Mouse (Mus musculus): Measurements from ENCODE around the gene St3gal3. TPM values are rescaled to one million over a fixed set of nuclear protein-coding genes. Genes with fewer than 3 reads are reported as not detected.

The St3gal3 gene
- 6.7 and 8.1 TPM in 2 replicates for polyA plus RNA-seq (2015; fragmentation: Nextera tagmentation; extraction: Ambion mirVana)

DNA sequence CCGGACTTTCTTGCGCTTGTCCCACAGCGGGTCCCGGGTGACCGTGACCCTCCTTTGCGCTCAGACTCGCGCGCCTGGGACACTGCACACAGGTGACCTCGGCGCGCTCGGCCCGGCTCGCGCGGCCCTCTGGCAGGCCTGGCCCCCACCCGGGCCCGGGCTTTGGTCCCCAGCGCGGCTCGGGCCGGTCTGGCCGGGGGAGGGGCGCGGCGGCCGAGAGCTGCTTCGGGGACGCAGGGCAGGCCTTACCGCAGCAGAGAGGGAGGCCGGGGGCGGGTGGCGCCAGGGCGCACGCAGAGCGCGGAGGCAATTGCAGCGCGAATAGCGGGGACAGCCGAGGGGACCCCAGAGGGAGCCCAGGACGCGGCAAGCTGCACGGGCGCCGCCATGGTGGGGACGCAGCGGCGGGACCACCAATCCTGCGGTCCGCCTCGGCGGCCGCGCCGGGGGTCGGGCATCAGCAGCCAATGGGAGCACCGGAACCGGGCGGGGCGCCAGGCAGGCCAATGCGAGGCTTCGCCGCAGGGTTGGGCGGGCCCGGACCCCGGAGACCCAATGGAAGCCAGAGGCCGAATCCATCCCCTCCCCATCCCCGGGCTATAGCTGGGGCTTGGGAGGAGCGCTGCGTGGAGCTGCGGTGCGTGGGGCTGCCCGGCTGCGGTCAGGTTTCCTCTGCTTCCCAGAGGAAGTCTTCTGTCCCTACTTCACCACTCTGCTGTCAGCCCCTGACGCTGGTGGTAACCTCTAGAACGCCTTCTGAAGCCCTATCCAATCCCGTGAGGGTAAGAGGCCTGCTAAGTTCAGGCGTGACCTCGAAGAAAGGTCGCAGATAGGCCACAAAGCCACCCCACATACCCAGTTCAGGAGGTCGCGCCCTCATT lies at the start of gene St3gal3:
TSS of gene St3gal3 (minus strand) at position 430 of the 881 bp plus-strand sequence.
- H3K9me3 ChIP-seq (replicated peaks; ENCODE audit: low read length): no peaks in the 10 kb centered on the region

DNA sequence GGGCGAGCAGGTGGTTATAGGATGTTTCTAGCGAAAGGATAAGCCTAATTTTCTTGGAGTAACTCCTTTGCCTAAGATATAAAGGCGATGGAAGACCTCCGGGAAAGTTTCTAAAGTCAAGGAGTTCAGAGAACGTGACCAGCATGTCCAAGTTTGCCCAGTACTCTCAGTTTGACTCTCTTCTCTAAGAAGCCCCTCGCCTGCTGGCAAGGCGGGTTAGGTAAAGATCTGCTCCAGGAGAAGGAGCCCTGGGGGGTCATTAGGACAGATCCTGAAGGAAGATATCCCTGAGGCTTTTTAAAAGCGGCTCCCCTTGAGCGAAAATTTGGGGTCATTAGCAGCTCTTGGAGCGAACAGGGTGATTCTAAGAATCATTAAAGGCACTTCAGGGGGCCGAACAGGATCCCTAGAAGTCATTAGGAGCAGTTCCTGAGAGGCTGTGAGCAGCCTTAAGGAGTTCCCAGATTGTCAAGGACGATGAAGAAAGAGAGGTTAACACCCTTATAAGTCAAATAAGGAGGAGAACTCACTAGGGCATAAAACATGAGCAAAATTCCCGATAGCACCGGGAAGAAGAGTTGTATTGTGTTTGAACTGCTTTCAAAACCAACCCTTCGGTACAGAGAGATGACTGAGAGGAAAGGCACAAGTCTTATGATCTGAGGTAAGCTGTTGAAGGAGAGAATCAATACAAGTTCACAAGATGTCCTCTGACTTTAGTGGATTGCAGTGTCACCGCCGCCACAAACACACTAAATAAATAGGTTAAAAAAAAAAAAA lies 45.8 kb upstream of the St3gal3 start:
- H3K9ac ChIP-seq (ENCODE audit: low read depth, low read length): peak overlapping the region; percentile 55

More for the DNA sequence above, at the start of gene St3gal3:
- peak; percentile 97 for ATAC-seq (replicated peaks; ENCODE audit: low FRiP score, low read depth)
- WGBS: under 1% methylated on average over 73 of the region's 84 CpGs
- Histone ChIP-seq H3K9ac (ENCODE audit: low read depth, low read length) (peak within 1 kb of the TSS; percentile 86), H3K36me3 (ENCODE audit: insufficient read depth, low read length) (peaks cover 23% of the 10 kb centered on the region), H3K4me3 (replicated peaks; ENCODE audit: low read depth, low read length) (peak within 1 kb of the TSS; percentile 99), H3K27ac (peak within 1 kb of the TSS; percentile 76), H3K27me3 (ENCODE audit: insufficient read depth, low read length) (no peaks in the 10 kb centered on the region), H3K4me1 (replicated peaks; ENCODE audit: insufficient read depth, low read length) (peaks cover 11% of the 10 kb centered on the region), H3K4me2 (ENCODE audit: low read length) (peak within 1 kb of the TSS; percentile 93)
- peak; percentile 98 for DNase-seq (ENCODE audit: low spot score)
- no peak for TF ChIP-seq CTCF (IDR thresholded peaks at IDR 0.05; ENCODE audit: low read depth)

GRCm38 (mm10) chr4:118179467-118180300 lies 45.0 kb upstream of the St3gal3 start, which contains the start of gene Kdm4a:
Kdm4a (minus strand) TSS chr4:118180043.
- peak; percentile 100 for DNase-seq (ENCODE audit: low spot score)
- peaks cover 5% of the 10 kb centered on the region for H3K4me1 ChIP-seq (replicated peaks; ENCODE audit: insufficient read depth, low read length)
- H3K4me2 ChIP-seq (ENCODE audit: low read length): peak within 1 kb of the TSS; percentile 66
- peak within 1 kb of the TSS; percentile 75 for H3K9ac ChIP-seq (ENCODE audit: low read depth, low read length)
- TF ChIP-seq CTCF (IDR thresholded peaks at IDR 0.05; ENCODE audit: low read depth): no peak
- whole genome bisulfite sequencing: under 1% methylated on average over 37 of the region's 38 CpGs
- peak within 1 kb of the TSS; percentile 89 for H3K27ac ChIP-seq
- peak; percentile 100 for ATAC-seq (replicated peaks; ENCODE audit: low FRiP score, low read depth)
- no peaks in the 10 kb centered on the region for H3K9me3 ChIP-seq (replicated peaks; ENCODE audit: low read length)
- peaks cover 26% of the 10 kb centered on the region for H3K36me3 ChIP-seq (ENCODE audit: insufficient read depth, low read length)
- H3K27me3 ChIP-seq (ENCODE audit: insufficient read depth, low read length): no peaks in the 10 kb centered on the region
- peak within 1 kb of the TSS; percentile 66 for H3K4me3 ChIP-seq (replicated peaks; ENCODE audit: low read depth, low read length)

More for the DNA sequence above, 45.8 kb upstream of the St3gal3 start:
- H3K4me3 ChIP-seq (replicated peaks; ENCODE audit: low read depth, low read length): peak overlapping the region; percentile 66
- peaks cover 17% of the 10 kb centered on the region for H3K36me3 ChIP-seq (ENCODE audit: insufficient read depth, low read length)
- no peaks in the 10 kb centered on the region for H3K27me3 ChIP-seq (ENCODE audit: insufficient read depth, low read length)
- DNase-seq (ENCODE audit: low spot score): peak; percentile 24
- no peak for TF ChIP-seq CTCF (IDR thresholded peaks at IDR 0.05; ENCODE audit: low read depth)
- no peaks in the 10 kb centered on the region for H3K9me3 ChIP-seq (replicated peaks; ENCODE audit: low read length)
- H3K4me1 ChIP-seq (replicated peaks; ENCODE audit: insufficient read depth, low read length): peaks cover 5% of the 10 kb centered on the region
- 11% methylated on average over 17 of the region's 17 CpGs for WGBS
- H3K27ac ChIP-seq: peak overlapping the region; percentile 89
- 0 out of 2 replicates have a peak, but pooled peaks have one; percentile 2 for ATAC-seq (replicated peaks; ENCODE audit: low FRiP score, low read depth)
- peak overlapping the region; percentile 61 for H3K4me2 ChIP-seq (ENCODE audit: low read length)

- peak; percentile 24 for DNase-seq (ENCODE audit: low spot score)
- peak overlapping the region; percentile 75 for H3K9ac ChIP-seq (ENCODE audit: low read depth, low read length)
- peak overlapping the region; percentile 89 for H3K27ac ChIP-seq
- H3K4me1 ChIP-seq (replicated peaks; ENCODE audit: insufficient read depth, low read length): peaks cover 5% of the 10 kb centered on the region
- H3K4me3 ChIP-seq (replicated peaks; ENCODE audit: low read depth, low read length): peak overlapping the region; percentile 66
- ATAC-seq (replicated peaks; ENCODE audit: low FRiP score, low read depth): no peak
- no peaks in the 10 kb centered on the region for H3K9me3 ChIP-seq (replicated peaks; ENCODE audit: low read length)
- TF ChIP-seq CTCF (IDR thresholded peaks at IDR 0.05; ENCODE audit: low read depth): no peak
- peak overlapping the region; percentile 66 for H3K4me2 ChIP-seq (ENCODE audit: low read length)
- peaks cover 32% of the 10 kb centered on the region for H3K36me3 ChIP-seq (ENCODE audit: insufficient read depth, low read length)
- under 1% methylated on average over 12 of the region's 12 CpGs for WGBS
- H3K27me3 ChIP-seq (ENCODE audit: insufficient read depth, low read length): no peaks in the 10 kb centered on the region
These were observed 44.3 kb upstream of the St3gal3 start for GRCm38 (mm10) chr4:118178952-118179466.

- H3K27ac ChIP-seq: no peak overlapping the region
- H3K9me3 ChIP-seq (replicated peaks; ENCODE audit: low read length): no peaks in the 10 kb centered on the region
- H3K27me3 ChIP-seq (ENCODE audit: insufficient read depth, low read length): no peaks in the 10 kb centered on the region
- WGBS: 69% methylated on average over 12 of the region's 12 CpGs
- H3K4me3 ChIP-seq (replicated peaks; ENCODE audit: low read depth, low read length): no peak overlapping the region
- H3K4me2 ChIP-seq (ENCODE audit: low read length): no peak overlapping the region
- no peak for TF ChIP-seq CTCF (IDR thresholded peaks at IDR 0.05; ENCODE audit: low read depth)
- peaks cover 91% of the 10 kb centered on the region for H3K36me3 ChIP-seq (ENCODE audit: insufficient read depth, low read length)
- DNase-seq (ENCODE audit: low spot score) (no peak), ATAC-seq (replicated peaks; ENCODE audit: low FRiP score, low read depth) (no peak)
- no peak overlapping the region for H3K9ac ChIP-seq (ENCODE audit: low read depth, low read length)
- H3K4me1 ChIP-seq (replicated peaks; ENCODE audit: insufficient read depth, low read length): no peaks in the 10 kb centered on the region
These were observed 37.7 kb upstream of the St3gal3 start for GRCm38 (mm10) chr4:118172461-118172860.
